Mouse (Mus musculus): ENCODE data around the gene Arf6. TPM values are rescaled to one million over a fixed set of nuclear protein-coding genes. Genes with fewer than 3 reads are reported as not detected.

Arf6 gene
- total RNA-seq, 1 experiment, result 89.3 TPM

DNA sequence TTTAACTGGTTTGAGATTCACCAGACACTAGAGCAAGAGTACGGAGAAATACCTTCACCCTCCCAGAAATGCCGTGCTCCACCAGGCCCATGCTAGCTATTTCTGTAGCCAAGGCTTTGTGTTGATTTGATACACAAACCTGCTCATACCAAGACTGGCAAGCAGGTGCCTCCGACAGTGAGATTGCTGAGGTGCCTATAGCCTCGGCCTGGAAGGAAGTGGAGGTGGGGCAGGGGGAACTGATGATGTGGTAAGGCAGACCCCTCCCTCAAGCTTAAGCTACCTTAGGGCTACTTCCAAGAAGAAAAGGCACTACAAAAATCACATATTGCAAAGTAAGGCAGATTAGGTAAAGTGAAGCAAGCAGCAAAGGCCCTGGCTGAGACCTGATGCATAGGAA lies 28.4 kb downstream of the Arf6 start:
- in situ Hi-C loops (cut with MboI; ENCODE audit: low sequenced_read_pairs in 2 of 2, unreplicated experiment in 2 of 2), result no loop called here
- no peaks in the 10 kb centered on the region for H3K9me3 ChIP-seq (ENCODE audit: control insufficient read depth, insufficient read depth, low read depth, low read length)
- no peaks in the 10 kb centered on the region for H3K36me3 ChIP-seq (ENCODE audit: control insufficient read depth, insufficient read depth, low read length, poor library complexity, severe bottlenecking)
- no peak overlapping the region for H3K4me3 ChIP-seq (ENCODE audit: insufficient read depth in 1 of 2, low read depth in 1 of 2, low read length in 2 of 2, poor library complexity in 1 of 2, severe bottlenecking in 1 of 2)
- no peak overlapping the region for H3K27ac ChIP-seq (ENCODE audit: insufficient read depth, low read depth, low read length, poor library complexity, severe bottlenecking)
- TF ChIP-seq MAFK (IDR thresholded peaks at IDR 0.05; ENCODE audit: insufficient read depth, low read depth, low read length) (no peak), ZC3H11A (IDR thresholded peaks at IDR 0.05; ENCODE audit: borderline replicate concordance, low read depth, low read length) (no peak), HCFC1 (IDR thresholded peaks at IDR 0.05; ENCODE audit: borderline replicate concordance, insufficient read depth, low read length) (no peak), CHD2 (IDR thresholded peaks at IDR 0.05; ENCODE audit: low read depth, low read length) (no peak), ZNF384 (IDR thresholded peaks at IDR 0.05; ENCODE audit: low read depth, low read length) (no peak)
- H3K9ac ChIP-seq (ENCODE audit: insufficient read depth, low read depth, low read length, poor library complexity, severe bottlenecking), result no peak overlapping the region
- no peak for DNase-seq (ENCODE audit: low read depth, low spot score)
- no peaks in the 10 kb centered on the region for H3K4me1 ChIP-seq (ENCODE audit: control insufficient read depth in 2 of 2, insufficient read depth in 2 of 2, low read length in 2 of 2, poor library complexity in 1 of 2)

DNA sequence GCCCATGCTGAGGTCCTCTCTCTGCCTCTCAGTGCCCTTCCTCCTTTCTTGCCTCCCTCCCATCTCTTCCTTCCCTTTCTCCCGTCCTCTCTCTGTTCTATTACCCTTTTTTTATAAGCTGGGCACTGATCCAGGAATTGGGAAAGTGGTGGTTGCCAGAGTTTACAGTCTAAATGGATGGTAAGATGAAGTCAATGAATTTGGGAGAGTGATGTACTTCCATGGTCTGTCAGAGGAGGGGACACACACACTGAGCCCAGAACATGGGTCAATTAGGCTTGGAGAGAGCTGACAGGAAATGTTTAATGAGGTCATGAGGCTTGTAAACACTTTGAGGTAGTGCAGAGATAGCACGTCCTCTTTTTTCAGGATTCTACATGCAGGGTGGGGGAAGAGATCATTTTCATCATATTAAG lies 28.9 kb downstream of the Arf6 start:
- Histone ChIP-seq H3K4me3 (ENCODE audit: insufficient read depth in 1 of 2, low read depth in 1 of 2, low read length in 2 of 2, poor library complexity in 1 of 2, severe bottlenecking in 1 of 2) (no peak overlapping the region), H3K9ac (ENCODE audit: insufficient read depth, low read depth, low read length, poor library complexity, severe bottlenecking) (no peak overlapping the region), H3K36me3 (ENCODE audit: control insufficient read depth, insufficient read depth, low read length, poor library complexity, severe bottlenecking) (no peaks in the 10 kb centered on the region), H3K4me1 (ENCODE audit: control insufficient read depth in 2 of 2, insufficient read depth in 2 of 2, low read length in 2 of 2, poor library complexity in 1 of 2) (no peaks in the 10 kb centered on the region), H3K9me3 (ENCODE audit: control insufficient read depth, insufficient read depth, low read depth, low read length) (no peaks in the 10 kb centered on the region), H3K27ac (ENCODE audit: insufficient read depth, low read depth, low read length, poor library complexity, severe bottlenecking) (no peak overlapping the region)
- TF ChIP-seq ZNF384 (IDR thresholded peaks at IDR 0.05; ENCODE audit: low read depth, low read length) (no peak), CHD2 (IDR thresholded peaks at IDR 0.05; ENCODE audit: low read depth, low read length) (no peak), ZC3H11A (IDR thresholded peaks at IDR 0.05; ENCODE audit: borderline replicate concordance, low read depth, low read length) (no peak), MAFK (IDR thresholded peaks at IDR 0.05; ENCODE audit: insufficient read depth, low read depth, low read length) (no peak), HCFC1 (IDR thresholded peaks at IDR 0.05; ENCODE audit: borderline replicate concordance, insufficient read depth, low read length) (no peak)
- no peak for DNase-seq (ENCODE audit: low read depth, low spot score)
- in situ Hi-C loops (cut with MboI; ENCODE audit: low sequenced_read_pairs in 2 of 2, unreplicated experiment in 2 of 2), result no loop called here

DNA sequence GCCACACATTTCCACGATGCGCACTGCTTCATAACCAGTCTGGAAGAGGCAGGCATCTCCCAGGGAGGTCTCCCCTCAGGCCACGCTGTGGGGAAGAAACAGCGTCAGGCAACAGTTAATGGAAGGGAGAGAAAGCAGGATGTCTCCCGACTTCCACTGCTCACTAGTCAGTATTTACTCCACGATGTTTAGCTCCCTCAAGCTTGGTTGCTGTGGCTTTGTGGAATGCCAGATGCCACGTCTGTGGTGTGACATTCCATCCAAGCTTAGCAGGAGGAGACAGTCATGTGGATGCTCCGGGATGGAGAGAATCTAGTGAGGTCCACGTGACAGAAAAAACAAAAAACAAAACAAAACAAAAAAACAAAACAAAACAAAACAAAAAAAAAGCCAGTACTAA lies 30.1 kb downstream of the Arf6 start:
- Histone ChIP-seq H3K4me1 (ENCODE audit: control insufficient read depth in 2 of 2, insufficient read depth in 2 of 2, low read length in 2 of 2, poor library complexity in 1 of 2) (no peaks in the 10 kb centered on the region), H3K27ac (ENCODE audit: insufficient read depth, low read depth, low read length, poor library complexity, severe bottlenecking) (no peak overlapping the region), H3K9ac (ENCODE audit: insufficient read depth, low read depth, low read length, poor library complexity, severe bottlenecking) (no peak overlapping the region), H3K36me3 (ENCODE audit: control insufficient read depth, insufficient read depth, low read length, poor library complexity, severe bottlenecking) (no peaks in the 10 kb centered on the region), H3K9me3 (ENCODE audit: control insufficient read depth, insufficient read depth, low read depth, low read length) (no peaks in the 10 kb centered on the region), H3K4me3 (ENCODE audit: insufficient read depth in 1 of 2, low read depth in 1 of 2, low read length in 2 of 2, poor library complexity in 1 of 2, severe bottlenecking in 1 of 2) (no peak overlapping the region)
- in situ Hi-C loops (cut with MboI; ENCODE audit: low sequenced_read_pairs in 2 of 2, unreplicated experiment in 2 of 2), result no loop called here
- TF ChIP-seq MAFK (IDR thresholded peaks at IDR 0.05; ENCODE audit: insufficient read depth, low read depth, low read length) (no peak), ZC3H11A (IDR thresholded peaks at IDR 0.05; ENCODE audit: borderline replicate concordance, low read depth, low read length) (no peak), CHD2 (IDR thresholded peaks at IDR 0.05; ENCODE audit: low read depth, low read length) (no peak), HCFC1 (IDR thresholded peaks at IDR 0.05; ENCODE audit: borderline replicate concordance, insufficient read depth, low read length) (no peak), ZNF384 (IDR thresholded peaks at IDR 0.05; ENCODE audit: low read depth, low read length) (no peak)
- no peak for DNase-seq (ENCODE audit: low read depth, low spot score)

DNA sequence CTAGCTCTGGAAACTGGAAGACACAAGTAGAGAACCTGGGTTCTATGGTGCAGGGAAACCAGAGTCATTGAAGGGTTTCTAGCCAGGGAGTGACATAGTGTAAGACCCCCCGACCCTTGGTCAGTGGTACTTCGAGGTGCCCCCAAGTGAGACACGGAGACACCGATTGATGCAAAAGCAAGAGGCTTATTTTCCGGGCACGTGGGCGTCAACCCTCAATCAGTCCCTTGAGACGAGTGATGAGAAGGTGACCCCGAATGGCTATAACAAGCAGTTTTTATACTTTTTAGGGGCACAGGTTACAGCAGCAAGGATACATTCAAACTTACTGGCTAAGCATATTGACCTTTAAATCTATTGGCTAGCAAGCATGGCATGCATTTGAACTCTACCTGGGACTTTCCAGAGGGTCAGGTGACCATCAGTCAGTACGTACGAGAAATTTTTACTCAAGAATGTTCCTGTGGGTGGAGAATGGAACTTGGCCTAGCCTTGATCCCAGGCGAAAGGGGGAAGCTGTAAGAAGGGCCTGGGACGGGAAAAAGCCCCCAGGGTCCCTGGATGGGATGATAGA lies 30.7 kb downstream of the Arf6 start:
- Histone ChIP-seq H3K4me3 (ENCODE audit: insufficient read depth in 1 of 2, low read depth in 1 of 2, low read length in 2 of 2, poor library complexity in 1 of 2, severe bottlenecking in 1 of 2) (no peak overlapping the region), H3K36me3 (ENCODE audit: control insufficient read depth, insufficient read depth, low read length, poor library complexity, severe bottlenecking) (no peaks in the 10 kb centered on the region), H3K4me1 (ENCODE audit: control insufficient read depth in 2 of 2, insufficient read depth in 2 of 2, low read length in 2 of 2, poor library complexity in 1 of 2) (no peaks in the 10 kb centered on the region), H3K9me3 (ENCODE audit: control insufficient read depth, insufficient read depth, low read depth, low read length) (no peaks in the 10 kb centered on the region), H3K27ac (ENCODE audit: insufficient read depth, low read depth, low read length, poor library complexity, severe bottlenecking) (no peak overlapping the region), H3K9ac (ENCODE audit: insufficient read depth, low read depth, low read length, poor library complexity, severe bottlenecking) (no peak overlapping the region)
- TF ChIP-seq ZNF384 (IDR thresholded peaks at IDR 0.05; ENCODE audit: low read depth, low read length) (no peak), ZC3H11A (IDR thresholded peaks at IDR 0.05; ENCODE audit: borderline replicate concordance, low read depth, low read length) (no peak), MAFK (IDR thresholded peaks at IDR 0.05; ENCODE audit: insufficient read depth, low read depth, low read length) (no peak), HCFC1 (IDR thresholded peaks at IDR 0.05; ENCODE audit: borderline replicate concordance, insufficient read depth, low read length) (no peak), CHD2 (IDR thresholded peaks at IDR 0.05; ENCODE audit: low read depth, low read length) (no peak)
- no peak for DNase-seq (ENCODE audit: low read depth, low spot score)
- in situ Hi-C loops (cut with MboI; ENCODE audit: low sequenced_read_pairs in 2 of 2, unreplicated experiment in 2 of 2), result no loop called here

DNA sequence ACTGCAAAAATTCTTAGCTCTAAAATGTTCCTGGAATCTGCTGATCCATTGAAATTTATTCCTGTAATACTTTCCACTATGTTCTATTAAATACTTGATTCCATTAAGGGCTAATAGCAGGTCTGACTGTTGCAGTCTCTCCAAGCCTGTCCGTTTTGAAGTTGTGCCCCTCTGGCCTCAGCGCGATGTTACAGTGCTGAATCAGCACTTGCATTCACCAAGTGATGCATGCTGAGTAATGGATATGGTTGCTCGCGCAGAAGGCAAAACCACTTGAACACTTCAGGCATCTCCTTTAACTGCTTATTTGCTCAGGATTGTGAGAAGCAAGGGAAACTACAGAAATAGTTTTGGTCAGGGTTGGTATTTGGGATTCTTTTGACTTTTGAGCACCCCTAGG lies 38.8 kb downstream of the Arf6 start:
- Histone ChIP-seq H3K9me3 (ENCODE audit: control insufficient read depth, insufficient read depth, low read depth, low read length) (no peaks in the 10 kb centered on the region), H3K4me1 (ENCODE audit: control insufficient read depth in 2 of 2, insufficient read depth in 2 of 2, low read length in 2 of 2, poor library complexity in 1 of 2) (no peaks in the 10 kb centered on the region), H3K36me3 (ENCODE audit: control insufficient read depth, insufficient read depth, low read length, poor library complexity, severe bottlenecking) (no peaks in the 10 kb centered on the region), H3K4me3 (ENCODE audit: insufficient read depth in 1 of 2, low read depth in 1 of 2, low read length in 2 of 2, poor library complexity in 1 of 2, severe bottlenecking in 1 of 2) (no peak overlapping the region), H3K27ac (ENCODE audit: insufficient read depth, low read depth, low read length, poor library complexity, severe bottlenecking) (no peak overlapping the region), H3K9ac (ENCODE audit: insufficient read depth, low read depth, low read length, poor library complexity, severe bottlenecking) (no peak overlapping the region)
- DNase-seq (ENCODE audit: low read depth, low spot score), result no peak
- TF ChIP-seq HCFC1 (IDR thresholded peaks at IDR 0.05; ENCODE audit: borderline replicate concordance, insufficient read depth, low read length) (no peak), MAFK (IDR thresholded peaks at IDR 0.05; ENCODE audit: insufficient read depth, low read depth, low read length) (peak; percentile 88)
- in situ Hi-C loops (cut with MboI; ENCODE audit: low sequenced_read_pairs in 2 of 2, unreplicated experiment in 2 of 2), result no loop called here
